Mouse (Mus musculus): ENCODE results near the gene Cbl.

DNA sequence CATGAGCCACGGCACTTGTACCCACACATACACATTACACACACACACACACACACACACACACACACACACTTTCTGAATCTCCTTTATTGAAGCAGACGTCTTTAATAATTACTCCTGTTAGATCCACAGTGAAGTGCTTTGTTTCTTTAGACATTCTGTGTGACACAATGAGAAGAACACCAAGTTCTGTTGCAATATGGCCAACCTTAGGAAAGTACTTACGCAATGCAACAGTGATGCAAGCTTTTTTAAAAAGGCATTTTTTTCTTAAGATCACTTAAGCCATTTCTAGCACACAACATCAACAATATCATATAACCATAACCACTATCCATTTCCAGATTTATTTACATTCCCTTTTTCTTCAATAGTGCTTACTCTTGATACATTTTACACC is 42.7 kb downstream of the Cbl start:
- TF ChIP-seq POLR2A (IDR thresholded peaks at IDR 0.05; ENCODE audit: low read depth, low read length), result no peak
- TF ChIP-seq CTCF (conservative IDR thresholded peaks at IDR 0.05; ENCODE audit: insufficient read depth, insufficient read length, low read depth, low read length), result no peak
